Mouse (Mus musculus) testis, adult 2 months (tissue): ENCODE results near the gene Prpf8. TPM values are rescaled to one million over a fixed set of nuclear protein-coding genes. Genes with fewer than 3 reads are reported as not detected.
A peak's percentile ranks its signal among the peaks of the same experiment; 100 is the strongest.

ENCODE experiments used
- H3K27ac ChIP-seq: fragments of 200-500 bp; 2 replicates; pipeline ENCODE4 v1.5.1; 2012; ENCODE audit warnings: low read depth, low read length; ENCODE audit not compliant: control insufficient read depth, insufficient read depth
- H3K27me3 ChIP-seq: fragments of 200-500 bp; 2 replicates; pipeline ENCODE4 v1.6.1; 2012; ENCODE audit warnings: mild to moderate bottlenecking, low read length, moderate library complexity; ENCODE audit not compliant: control insufficient read depth, insufficient read depth
- H3K36me3 ChIP-seq: fragments of 200-500 bp; 2 replicates; pipeline ENCODE4 v1.6.1; 2012; ENCODE audit warnings: mild to moderate bottlenecking, low read length; ENCODE audit not compliant: control insufficient read depth, insufficient read depth
- H3K4me1 ChIP-seq: fragments of 200-500 bp; 2 replicates; pipeline ENCODE4 v1.6.1; 2012; ENCODE audit warnings: low read length; ENCODE audit not compliant: control insufficient read depth, insufficient read depth
- H3K4me3 ChIP-seq: fragments of 200-500 bp; 2 replicates; pipeline ENCODE4 v1.5.1; 2012; ENCODE audit warnings: low read depth, mild to moderate bottlenecking, low read length, moderate library complexity, mixed read lengths; ENCODE audit not compliant: control insufficient read depth
- CTCF ChIP-seq: fragments of 200-500 bp; IDR thresholded peaks from 2 replicates; pipeline ENCODE4 v1.5.1; 2012; ENCODE audit warnings: low read depth, mild to moderate bottlenecking, inconsistent platforms, low read length, moderate library complexity; ENCODE audit not compliant: control insufficient read depth, insufficient read depth, insufficient replicate concordance
- POLR2A ChIP-seq: fragments of 200-500 bp; IDR thresholded peaks from 2 replicates; pipeline ENCODE4 v1.6.1; 2012; ENCODE audit warnings: low read depth, mild to moderate bottlenecking, inconsistent platforms, low read length, moderate library complexity; ENCODE audit not compliant: control insufficient read depth
- polyA plus RNA-seq: library from polyadenylated mRNA; depleted of rRNA; stranded (reverse); fragments of >200 nt; gene quantifications from 2 replicates; pipeline ENCODE4 v1.2.3, GENCODE M21; 2012

The Prpf8 gene
- polyA plus RNA-seq, 1 experiment, result 48.8 TPM

DNA sequence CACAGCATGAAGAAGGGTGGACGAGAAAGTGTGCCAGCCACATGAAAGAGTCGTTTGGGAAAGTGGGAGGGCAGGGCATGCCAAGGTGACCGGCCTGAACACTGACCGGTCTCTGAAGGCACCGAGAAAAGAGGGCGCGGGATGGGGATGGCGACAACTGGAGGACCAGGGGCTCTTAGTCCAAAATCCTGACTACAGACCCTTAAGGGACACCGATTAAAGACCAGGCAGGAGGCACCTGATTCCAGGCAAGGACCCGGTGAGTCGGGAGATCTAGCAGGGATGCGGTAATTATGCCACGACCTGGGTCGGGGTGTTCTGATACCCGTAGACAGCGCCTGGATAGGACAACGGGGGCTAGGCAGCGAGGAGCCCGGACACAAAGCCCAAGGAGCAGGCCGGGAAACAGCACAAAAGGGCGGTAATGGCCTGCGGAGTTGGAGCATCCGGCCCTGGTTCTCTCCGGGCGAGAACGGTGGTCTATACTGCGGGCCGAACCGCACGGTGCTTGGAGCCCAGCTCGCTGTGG is 44.3 kb downstream of the Prpf8 start:
- H3K36me3 ChIP-seq, result 0 out of 2 replicates have a peak, but pooled peaks cover 1% of the 10 kb centered on the region
- TF ChIP-seq POLR2A (no peak; the same call in 1 of the 2 replicates), CTCF (no peak)
- no peaks in the 10 kb centered on the region for H3K27me3 ChIP-seq
- peak overlapping the region; percentile 100 for H3K27ac ChIP-seq
- peaks cover 23% of the 10 kb centered on the region for H3K4me1 ChIP-seq
- H3K4me3 ChIP-seq, result peak overlapping the region; percentile 100

DNA sequence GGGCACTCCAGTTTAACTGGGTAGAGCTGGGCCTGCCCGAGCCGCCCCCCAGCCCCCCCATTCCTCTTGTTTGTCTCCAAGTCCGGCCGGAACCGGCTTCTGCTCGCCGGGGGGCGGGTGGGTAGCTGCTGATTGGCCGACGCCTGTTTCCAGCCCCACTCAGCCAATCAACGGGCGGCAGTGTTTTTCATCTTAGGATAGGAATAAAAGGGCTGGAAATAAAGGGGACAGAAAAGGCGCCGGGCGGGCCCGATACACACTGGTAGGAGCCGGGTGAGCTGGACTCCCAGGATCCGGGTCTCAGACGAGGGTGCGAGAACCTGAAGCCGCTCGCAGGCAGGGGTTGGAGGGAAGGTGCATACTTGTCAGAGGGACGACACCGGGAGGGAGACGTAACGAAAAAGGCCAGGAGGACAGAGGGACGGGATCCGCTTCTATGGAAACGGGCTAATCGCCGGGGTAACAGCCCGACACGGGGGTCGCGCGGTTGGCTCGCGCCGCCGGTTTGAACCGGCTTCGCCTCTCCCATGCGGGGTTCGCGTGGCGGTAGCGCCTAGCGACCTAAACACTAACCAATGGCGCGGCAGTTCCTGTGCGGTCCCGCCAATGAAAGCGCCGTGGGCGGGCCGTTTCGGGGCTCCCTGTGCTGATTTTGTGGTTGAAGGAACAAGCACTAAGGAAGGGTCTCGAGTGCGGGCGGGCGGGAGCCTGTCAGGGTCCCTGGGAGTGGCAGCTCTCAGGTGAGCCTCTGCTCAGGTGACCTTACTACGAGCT is 45.0 kb downstream of the Prpf8 start, which contains the start of gene Slc43a2:
Gene Slc43a2, plus strand, starts transcription at position 226 of the 774 bp plus-strand sequence.
- TF ChIP-seq CTCF (no peak), POLR2A (peak; percentile 64)
- Histone ChIP-seq H3K27me3 (no peaks in the 10 kb centered on the region), H3K27ac (peak within 1 kb of the TSS; percentile 100), H3K4me1 (peaks cover 22% of the 10 kb centered on the region), H3K36me3 (0 out of 2 replicates have a peak, but pooled peaks cover 1% of the 10 kb centered on the region), H3K4me3 (peak within 1 kb of the TSS; percentile 100)

DNA sequence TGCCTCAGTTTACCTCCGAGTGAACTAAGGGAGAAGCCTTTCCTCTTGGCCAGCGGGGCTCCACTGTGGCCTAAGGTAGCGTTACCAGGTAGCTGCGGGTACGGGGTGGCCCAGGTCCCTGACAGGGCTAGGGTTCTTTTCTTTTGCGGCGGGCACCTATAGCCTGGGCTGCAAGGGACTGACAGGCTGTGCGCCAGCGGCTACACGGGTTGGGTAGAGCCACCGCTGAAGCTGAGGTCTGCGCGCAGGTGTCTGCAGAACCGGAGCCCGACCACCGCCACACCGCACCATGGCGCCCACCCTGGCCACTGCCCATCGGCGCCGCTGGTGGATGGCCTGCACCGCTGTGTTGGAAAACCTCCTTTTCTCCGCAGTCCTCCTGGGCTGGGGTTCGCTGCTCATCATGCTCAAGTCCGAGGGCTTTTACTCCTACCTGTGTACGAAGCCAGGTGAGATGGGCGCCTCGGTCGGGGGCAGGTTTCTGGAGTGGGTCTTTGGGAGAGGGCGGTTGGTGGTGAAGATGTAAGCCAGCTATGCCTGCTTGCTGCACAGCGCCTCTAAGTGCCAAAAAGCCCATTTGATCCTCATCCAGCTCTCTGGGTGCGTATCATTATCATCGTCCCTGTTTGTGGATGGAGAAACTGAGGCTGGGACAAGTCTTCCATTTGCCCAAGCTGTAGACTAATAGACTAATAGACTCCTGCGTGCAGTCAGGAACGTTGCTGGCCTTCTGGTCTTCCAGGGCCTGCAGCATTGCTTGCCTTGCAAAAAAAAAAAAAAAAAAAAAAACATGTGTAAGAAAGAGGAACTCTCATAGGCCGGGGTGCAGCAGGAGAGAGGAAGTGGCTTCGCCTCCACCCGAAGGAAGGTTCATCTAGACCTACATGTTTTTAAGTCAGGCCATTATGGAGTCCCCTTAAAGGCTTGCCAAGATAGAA is 46.0 kb downstream of the Prpf8 start:
- peak overlapping the region; percentile 100 for H3K27ac ChIP-seq
- H3K36me3 ChIP-seq, result peaks cover 1% of the 10 kb centered on the region; the same call in 1 of the 2 replicates
- peaks cover 24% of the 10 kb centered on the region for H3K4me1 ChIP-seq
- TF ChIP-seq CTCF (no peak), POLR2A (no peak)
- peak overlapping the region; percentile 100 for H3K4me3 ChIP-seq
- H3K27me3 ChIP-seq, result no peaks in the 10 kb centered on the region

DNA sequence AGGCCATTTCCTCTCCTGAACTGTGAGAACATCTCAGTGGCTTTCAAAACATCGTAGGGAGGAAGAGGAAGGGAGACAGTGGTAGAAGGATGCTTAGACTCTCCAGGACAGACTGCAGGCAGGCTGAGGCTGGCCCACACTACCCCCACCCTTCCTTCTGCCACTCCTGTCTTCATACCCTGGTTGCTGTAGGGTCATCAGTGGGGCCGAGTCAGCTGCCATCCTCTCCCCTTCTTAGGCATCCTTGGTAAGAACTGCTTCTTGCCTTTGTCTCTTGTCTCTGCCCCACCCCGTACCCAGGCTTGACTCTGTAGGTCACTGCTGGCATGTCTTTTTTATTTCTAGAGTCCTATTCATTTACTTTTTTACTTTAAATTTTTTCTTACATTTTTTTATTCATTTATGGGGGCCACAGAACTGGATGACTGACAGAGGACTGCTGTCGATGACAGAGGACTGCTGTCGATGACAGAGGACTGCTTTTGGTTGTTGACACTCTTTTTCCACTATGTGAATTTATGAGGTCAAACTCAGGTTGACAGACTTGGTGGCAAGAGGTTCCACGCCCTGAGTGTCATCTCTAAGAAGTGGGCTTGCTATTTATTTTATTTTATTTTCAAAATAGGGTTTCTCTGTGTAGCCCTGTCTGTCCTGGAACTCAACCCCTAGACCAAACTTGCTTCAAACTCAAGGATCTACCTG is 46.8 kb downstream of the Prpf8 start:
- H3K4me3 ChIP-seq, result peak overlapping the region; percentile 100

DNA sequence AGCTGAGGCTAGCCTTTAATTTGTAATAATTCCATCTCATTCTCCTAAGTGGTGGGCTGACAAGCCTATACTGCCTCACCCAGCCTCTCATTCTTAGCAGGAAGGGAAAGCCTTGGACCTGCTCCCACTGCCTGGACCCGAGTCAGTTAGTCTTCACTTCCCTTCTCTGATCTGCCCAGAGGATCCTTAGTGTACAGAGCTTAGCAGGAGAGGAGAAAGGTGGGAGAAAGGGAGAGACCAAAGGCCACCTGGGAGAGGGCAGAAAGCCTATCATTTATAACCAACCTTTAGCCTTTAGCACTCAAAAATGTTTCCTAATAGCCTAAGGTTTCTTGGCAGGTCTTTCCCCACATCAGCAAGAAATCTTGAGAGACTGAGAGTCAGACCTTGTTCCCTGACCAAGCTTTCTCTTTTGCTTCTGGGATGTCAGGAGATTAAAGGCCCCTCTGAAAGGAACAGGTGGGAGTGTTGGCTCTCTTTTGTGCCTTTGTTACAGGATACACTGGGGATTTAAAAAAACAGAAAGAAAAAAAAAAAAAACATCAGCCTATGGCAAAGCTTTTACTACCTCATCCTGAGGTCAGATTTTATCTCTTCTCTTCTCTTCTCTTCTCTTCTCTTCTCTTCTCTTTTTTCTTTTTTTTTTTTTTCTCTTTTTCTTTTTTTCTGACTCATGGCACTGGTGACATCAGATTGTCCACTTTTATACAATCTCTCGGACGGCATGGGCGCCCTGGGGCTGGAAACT is 47.8 kb downstream of the Prpf8 start:
- peak overlapping the region; percentile 22; the same call in 1 of the 2 replicates for H3K27ac ChIP-seq
- no peaks in the 10 kb centered on the region for H3K27me3 ChIP-seq
- TF ChIP-seq CTCF (no peak), POLR2A (no peak)
- H3K4me3 ChIP-seq, result peak overlapping the region; percentile 47; the same call in 1 of the 2 replicates
- peaks cover 30% of the 10 kb centered on the region for H3K4me1 ChIP-seq
- peaks cover 1% of the 10 kb centered on the region; the same call in 1 of the 2 replicates for H3K36me3 ChIP-seq

More for the DNA sequence above, 46.8 kb downstream of the Prpf8 start:
- H3K4me1 ChIP-seq, result peaks cover 31% of the 10 kb centered on the region
- no peaks in the 10 kb centered on the region for H3K27me3 ChIP-seq
- TF ChIP-seq POLR2A (no peak), CTCF (no peak)
- peaks cover 1% of the 10 kb centered on the region; the same call in 1 of the 2 replicates for H3K36me3 ChIP-seq
- 0 out of 2 replicates have a peak overlapping the region, but pooled peaks have one; percentile 5 for H3K27ac ChIP-seq

DNA sequence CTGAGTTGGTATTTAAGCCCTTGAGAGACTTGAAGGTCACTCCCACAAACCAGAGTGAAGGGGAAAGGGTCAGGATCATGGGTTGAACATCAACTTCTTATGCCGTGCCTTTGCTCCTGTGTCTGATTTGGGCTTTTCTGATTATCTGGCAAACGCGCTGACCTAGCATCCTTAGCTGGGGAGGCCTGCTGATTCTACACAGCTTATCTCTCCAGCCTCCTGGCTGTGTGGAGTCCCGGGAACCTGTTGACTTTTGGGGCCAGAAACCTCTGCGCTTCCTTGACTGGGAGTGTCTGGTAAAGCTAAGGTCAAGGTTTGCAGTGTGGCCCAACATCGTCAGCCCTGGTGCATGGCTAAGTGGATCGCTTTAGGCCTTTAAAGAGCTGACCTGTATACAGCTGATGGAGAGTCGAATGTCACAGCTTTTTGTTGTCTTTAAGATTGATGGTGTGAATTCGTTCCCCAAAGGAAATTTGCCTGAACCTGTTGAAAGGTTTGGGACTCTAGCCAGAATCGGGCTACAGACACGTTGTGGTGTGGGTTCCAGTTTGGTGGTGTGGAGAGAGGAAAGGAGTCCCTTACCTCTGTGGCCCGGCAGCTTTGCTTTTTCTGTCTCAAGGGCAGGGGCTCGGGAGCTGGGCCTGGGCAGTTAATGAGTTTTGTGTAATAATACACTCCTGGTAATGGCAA is 48.6 kb downstream of the Prpf8 start:
- TF ChIP-seq POLR2A, result no peak
- no peak for TF ChIP-seq CTCF
- Histone ChIP-seq H3K27me3 (no peaks in the 10 kb centered on the region), H3K27ac (no peak overlapping the region; the same call in 1 of the 2 replicates), H3K36me3 (peaks cover 1% of the 10 kb centered on the region; the same call in 1 of the 2 replicates), H3K4me3 (peak overlapping the region; percentile 12; the same call in 1 of the 2 replicates), H3K4me1 (peaks cover 28% of the 10 kb centered on the region)
